ENCODE assay signal across 14 mouse cellular contexts in the genomic region with DNA sequence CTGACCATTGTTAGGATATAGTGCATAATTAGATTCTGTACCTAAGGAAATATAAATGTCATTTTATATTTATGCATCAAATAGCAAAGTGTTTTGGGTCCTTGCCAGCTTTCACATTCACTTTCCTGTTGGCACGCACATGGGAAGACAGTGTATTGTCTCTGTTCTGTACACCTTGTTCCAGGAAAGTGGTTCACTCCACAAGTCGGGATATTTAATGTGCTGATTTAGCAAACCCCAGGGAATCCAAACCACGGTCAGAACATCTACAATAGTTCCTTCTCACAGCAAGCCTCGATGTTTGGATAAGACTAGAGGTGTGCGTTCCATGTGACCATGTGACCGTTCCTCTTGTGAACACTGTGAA. TPM values are rescaled to one million over a fixed set of nuclear protein-coding genes. Genes with fewer than 3 reads are reported as not detected.
DNase-seq lines count a peak whose midpoint lies in the region; ATAC-seq and TF ChIP-seq lines count a peak whose summit lies in the region.
"Had no signal": no experiment of that assay in that cellular context is flagged by ENCODE, and none has a peak within 500 bp of the region (broad histone marks: within the 10 kb centered on the region; RNA-seq: fewer than 3 reads in every experiment).

No protein-coding gene starts in this region.

- H3K9ac ChIP-seq in hindbrain, embryonic 12.5 days, result no peak overlapping the region
- H3K9ac ChIP-seq in hindbrain, embryonic 11.5 days (ENCODE audit: low read depth, low read length), result no peak overlapping the region
- no peak overlapping the region for H3K9ac ChIP-seq in midbrain, embryonic 11.5 days (ENCODE audit: low read length)
- no peak overlapping the region for H3K9ac ChIP-seq in midbrain, embryonic 16.5 days (ENCODE audit: low read depth, low read length)
- no peak overlapping the region for H3K9ac ChIP-seq in lung, postnatal 0 days (replicated peaks; ENCODE audit: low read depth)
- no peak overlapping the region for H3K9ac ChIP-seq in stomach, embryonic 16.5 days (ENCODE audit: low read length)
- H3K9ac ChIP-seq in intestine, embryonic 15.5 days, result no peak overlapping the region
- H3K9ac ChIP-seq: liver, postnatal 0 days had no signal

- TF ChIP-seq EP300 in lung, postnatal 0 days (IDR thresholded peaks at IDR 0.05), result peak; percentile 98

- no peak for TF ChIP-seq CTCF in lung, postnatal 0 days (IDR thresholded peaks at IDR 0.05)

- H3K27ac ChIP-seq in hindbrain, embryonic 12.5 days, result no peak overlapping the region
- H3K27ac ChIP-seq in hindbrain, embryonic 11.5 days (ENCODE audit: low read depth, low read length), result no peak overlapping the region
- H3K27ac ChIP-seq in midbrain, embryonic 11.5 days (ENCODE audit: low read depth, low read length), result no peak overlapping the region
- H3K27ac ChIP-seq in midbrain, embryonic 16.5 days (ENCODE audit: low read length), result no peak overlapping the region
- peak overlapping the region; percentile 52 for H3K27ac ChIP-seq in lung, postnatal 0 days (ENCODE audit: low read length)
- no peak overlapping the region for H3K27ac ChIP-seq in stomach, embryonic 16.5 days (ENCODE audit: low read length)
- H3K27ac ChIP-seq in intestine, embryonic 15.5 days, result no peak overlapping the region

- WGBS in hindbrain, embryonic 12.5 days, result 81% methylated on average over 6 of the region's 6 CpGs
- 92% methylated on average over 6 of the region's 6 CpGs for WGBS in hindbrain, embryonic 11.5 days
- WGBS in midbrain, embryonic 11.5 days, result 91% methylated on average over 6 of the region's 6 CpGs
- 74% methylated on average over 6 of the region's 6 CpGs for WGBS in midbrain, embryonic 16.5 days
- WGBS in lung, postnatal 0 days, result 38% methylated on average over 6 of the region's 6 CpGs
- WGBS in stomach, embryonic 16.5 days, result 78% methylated on average over 6 of the region's 6 CpGs
- 85% methylated on average over 6 of the region's 6 CpGs for WGBS in intestine, embryonic 15.5 days

- H3K4me1 ChIP-seq in hindbrain, embryonic 12.5 days, result no peaks in the 10 kb centered on the region; the same call in 1 of the 2 replicates
- H3K4me1 ChIP-seq in hindbrain, embryonic 11.5 days (replicated peaks; ENCODE audit: control insufficient read depth, insufficient read depth, low read length), result no peaks in the 10 kb centered on the region
- no peaks in the 10 kb centered on the region for H3K4me1 ChIP-seq in midbrain, embryonic 11.5 days (ENCODE audit: control insufficient read depth, insufficient read depth, low read length)
- no peaks in the 10 kb centered on the region for H3K4me1 ChIP-seq in midbrain, embryonic 16.5 days (ENCODE audit: control insufficient read depth, insufficient read depth, low read length)
- H3K4me1 ChIP-seq in lung, postnatal 0 days (ENCODE audit: insufficient read depth, low read depth, low read length), result no peaks in the 10 kb centered on the region
- H3K4me1 ChIP-seq in stomach, embryonic 16.5 days (ENCODE audit: control insufficient read depth, insufficient read depth, low read length), result no peaks in the 10 kb centered on the region
- no peaks in the 10 kb centered on the region for H3K4me1 ChIP-seq in intestine, embryonic 15.5 days (replicated peaks)

- H3K9me3 ChIP-seq in hindbrain, embryonic 12.5 days (replicated peaks), result no peaks in the 10 kb centered on the region
- no peaks in the 10 kb centered on the region for H3K9me3 ChIP-seq in hindbrain, embryonic 11.5 days (ENCODE audit: control insufficient read depth, low read length)
- H3K9me3 ChIP-seq in midbrain, embryonic 11.5 days (ENCODE audit: control insufficient read depth, low read length), result no peaks in the 10 kb centered on the region
- no peaks in the 10 kb centered on the region for H3K9me3 ChIP-seq in midbrain, embryonic 16.5 days (replicated peaks; ENCODE audit: control insufficient read depth, low read length, poor library complexity, severe bottlenecking)
- H3K9me3 ChIP-seq in lung, postnatal 0 days (ENCODE audit: low read length), result no peaks in the 10 kb centered on the region
- H3K9me3 ChIP-seq in stomach, embryonic 16.5 days (replicated peaks; ENCODE audit: control insufficient read depth, low read length), result no peaks in the 10 kb centered on the region
- no peaks in the 10 kb centered on the region for H3K9me3 ChIP-seq in intestine, embryonic 15.5 days

- no peak for DNase-seq in hindbrain, embryonic 11.5 days (ENCODE audit: low spot score)
- peak; percentile 54 for DNase-seq in midbrain, embryonic 11.5 days (ENCODE audit: low spot score, missing footprints)
- DNase-seq in lung, postnatal 0 days (ENCODE audit: low spot score), result peak; percentile 79
- DNase-seq: adrenal gland, adult 2 months; liver, postnatal 0 days; thymus, postnatal 4 days had no signal

- H3K36me3 ChIP-seq in hindbrain, embryonic 12.5 days, result peaks cover 39% of the 10 kb centered on the region
- no peaks in the 10 kb centered on the region; the same call in 1 of the 2 replicates for H3K36me3 ChIP-seq in hindbrain, embryonic 11.5 days (ENCODE audit: control insufficient read depth, insufficient read depth, low read length)
- H3K36me3 ChIP-seq in midbrain, embryonic 11.5 days (ENCODE audit: control insufficient read depth, insufficient read depth, low read length), result peaks cover 5% of the 10 kb centered on the region; the same call in 1 of the 2 replicates
- peaks cover 8% of the 10 kb centered on the region; the same call in 1 of the 2 replicates for H3K36me3 ChIP-seq in midbrain, embryonic 16.5 days (ENCODE audit: control insufficient read depth, insufficient read depth, low read length)
- H3K36me3 ChIP-seq in lung, postnatal 0 days (ENCODE audit: insufficient read depth, low read length), result no peaks in the 10 kb centered on the region
- H3K36me3 ChIP-seq in stomach, embryonic 16.5 days (ENCODE audit: control insufficient read depth, insufficient read depth, low read length), result peaks cover 13% of the 10 kb centered on the region
- H3K36me3 ChIP-seq in intestine, embryonic 15.5 days, result peaks cover 24% of the 10 kb centered on the region

- H3K4me3 ChIP-seq in hindbrain, embryonic 12.5 days, result no peak overlapping the region
- no peak overlapping the region for H3K4me3 ChIP-seq in hindbrain, embryonic 11.5 days (ENCODE audit: low read depth, low read length)
- H3K4me3 ChIP-seq in midbrain, embryonic 11.5 days (ENCODE audit: low read depth, low read length), result no peak overlapping the region
- H3K4me3 ChIP-seq in midbrain, embryonic 16.5 days (ENCODE audit: low read depth, low read length), result no peak overlapping the region
- H3K4me3 ChIP-seq in lung, postnatal 0 days (ENCODE audit: low read depth, low read length), result no peak overlapping the region
- no peak overlapping the region for H3K4me3 ChIP-seq in stomach, embryonic 16.5 days (replicated peaks; ENCODE audit: low read length)
- no peak overlapping the region for H3K4me3 ChIP-seq in intestine, embryonic 15.5 days (replicated peaks)
- H3K4me3 ChIP-seq: myocyte had no signal

- ATAC-seq in hindbrain, embryonic 12.5 days (ENCODE audit: low FRiP score), result peak; percentile 42; the same call in 1 of the 2 replicates
- ATAC-seq in hindbrain, embryonic 11.5 days (ENCODE audit: low FRiP score), result no peak
- no peak for ATAC-seq in midbrain, embryonic 11.5 days (ENCODE audit: low FRiP score)
- no peak for ATAC-seq in midbrain, embryonic 16.5 days
- ATAC-seq in lung, postnatal 0 days, result peak; percentile 76
- 0 out of 2 replicates have a peak, but pooled peaks have one; percentile 28 for ATAC-seq in stomach, embryonic 16.5 days (ENCODE audit: insufficient read depth, low FRiP score)
- ATAC-seq in intestine, embryonic 15.5 days, result no peak
- ATAC-seq: intestine, embryonic 16.5 days; liver, postnatal 0 days; Patski had no signal

- H3K4me2 ChIP-seq in hindbrain, embryonic 12.5 days (replicated peaks), result no peak overlapping the region
- no peak overlapping the region for H3K4me2 ChIP-seq in hindbrain, embryonic 11.5 days (replicated peaks; ENCODE audit: low read depth, low read length)
- no peak overlapping the region for H3K4me2 ChIP-seq in midbrain, embryonic 11.5 days
- H3K4me2 ChIP-seq in midbrain, embryonic 16.5 days (ENCODE audit: low read length), result no peak overlapping the region
- H3K4me2 ChIP-seq in lung, postnatal 0 days (replicated peaks; ENCODE audit: low read depth, low read length), result no peak overlapping the region
- no peak overlapping the region for H3K4me2 ChIP-seq in stomach, embryonic 16.5 days (ENCODE audit: low read depth, low read length)
- no peak overlapping the region for H3K4me2 ChIP-seq in intestine, embryonic 15.5 days (replicated peaks)
- H3K4me2 ChIP-seq: heart, embryonic 11.5 days had no signal

- H3K27me3 ChIP-seq in hindbrain, embryonic 12.5 days, result no peaks in the 10 kb centered on the region
- H3K27me3 ChIP-seq in hindbrain, embryonic 11.5 days (ENCODE audit: control insufficient read depth, insufficient read depth, low read length), result no peaks in the 10 kb centered on the region
- H3K27me3 ChIP-seq in midbrain, embryonic 11.5 days (ENCODE audit: control insufficient read depth, insufficient read depth, low read length), result no peaks in the 10 kb centered on the region
- H3K27me3 ChIP-seq in midbrain, embryonic 16.5 days (ENCODE audit: control insufficient read depth, insufficient read depth, low read depth, low read length), result no peaks in the 10 kb centered on the region
- H3K27me3 ChIP-seq in lung, postnatal 0 days (replicated peaks; ENCODE audit: insufficient read depth, low read length), result no peaks in the 10 kb centered on the region
- H3K27me3 ChIP-seq in stomach, embryonic 16.5 days (ENCODE audit: control insufficient read depth, insufficient read depth, low read length), result no peaks in the 10 kb centered on the region
- H3K27me3 ChIP-seq in intestine, embryonic 15.5 days (replicated peaks), result no peaks in the 10 kb centered on the region
- H3K27me3 ChIP-seq: Patski had no signal

RNA-seq across cellular contexts. Expression of gene Ndufc2, which starts 7.7 kb away (rescaled TPM):
- polyA plus RNA-seq in hindbrain, embryonic 12.5 days (2016; fragmentation: Nextera tagmentation; extraction: Ambion mirVana), result 350 and 364 TPM in 2 replicates
- polyA plus RNA-seq in hindbrain, embryonic 11.5 days (2014; fragmentation: Nextera tagmentation; extraction: Ambion mirVana), result 344 and 352 TPM in 2 replicates
- 371 and 375 TPM in 2 replicates for polyA plus RNA-seq in midbrain, embryonic 11.5 days (2014; fragmentation: Nextera tagmentation; extraction: Ambion mirVana)
- polyA plus RNA-seq in midbrain, embryonic 16.5 days (2015; fragmentation: Nextera tagmentation; extraction: Ambion mirVana), result 426 and 456 TPM in 2 replicates
- polyA plus RNA-seq in lung, postnatal 0 days (2015; fragmentation: Nextera tagmentation; extraction: Ambion mirVana), result 461 and 535 TPM in 2 replicates
- 292 and 373 TPM in 2 replicates for polyA plus RNA-seq in stomach, embryonic 16.5 days (2015; fragmentation: Nextera tagmentation; extraction: Ambion mirVana)
- 372 and 444 TPM in 2 replicates for polyA plus RNA-seq in intestine, embryonic 15.5 days (2015; fragmentation: Nextera tagmentation; extraction: Ambion mirVana)

RNA-seq across cellular contexts. Expression of gene Alg8, which starts 20.7 kb away (rescaled TPM):
- polyA plus RNA-seq in hindbrain, embryonic 12.5 days (2016; fragmentation: Nextera tagmentation; extraction: Ambion mirVana), result 27.6 and 28.1 TPM in 2 replicates
- polyA plus RNA-seq in hindbrain, embryonic 11.5 days (2014; fragmentation: Nextera tagmentation; extraction: Ambion mirVana), result 31.9 and 33.3 TPM in 2 replicates
- 37.1 and 38.1 TPM in 2 replicates for polyA plus RNA-seq in midbrain, embryonic 11.5 days (2014; fragmentation: Nextera tagmentation; extraction: Ambion mirVana)
- polyA plus RNA-seq in midbrain, embryonic 16.5 days (2015; fragmentation: Nextera tagmentation; extraction: Ambion mirVana), result 12.3 and 12.7 TPM in 2 replicates
- polyA plus RNA-seq in lung, postnatal 0 days (2015; fragmentation: Nextera tagmentation; extraction: Ambion mirVana), result 11.0 TPM in 2 replicates
- 38.5 and 42.5 TPM in 2 replicates for polyA plus RNA-seq in stomach, embryonic 16.5 days (2015; fragmentation: Nextera tagmentation; extraction: Ambion mirVana)
- polyA plus RNA-seq in intestine, embryonic 15.5 days (2015; fragmentation: Nextera tagmentation; extraction: Ambion mirVana), result 53.7 and 55.4 TPM in 2 replicates

RNA-seq across cellular contexts. Expression of gene Thrsp, which starts 25.5 kb away (rescaled TPM):
- polyA plus RNA-seq in hindbrain, embryonic 12.5 days (2016; fragmentation: Nextera tagmentation; extraction: Ambion mirVana), result 0.72 and 0.81 TPM in 2 replicates
- polyA plus RNA-seq in hindbrain, embryonic 11.5 days (2014; fragmentation: Nextera tagmentation; extraction: Ambion mirVana), result 0.17 and 0.35 TPM in 2 replicates
- polyA plus RNA-seq in midbrain, embryonic 11.5 days (2014; fragmentation: Nextera tagmentation; extraction: Ambion mirVana), result 0.12 TPM in 1 of 2 replicates, not detected in the other
- 1.7 and 2.3 TPM in 2 replicates for polyA plus RNA-seq in midbrain, embryonic 16.5 days (2015; fragmentation: Nextera tagmentation; extraction: Ambion mirVana)
- 2.4 and 2.5 TPM in 2 replicates for polyA plus RNA-seq in lung, postnatal 0 days (2015; fragmentation: Nextera tagmentation; extraction: Ambion mirVana)
- 1.2 and 4.1 TPM in 2 replicates for polyA plus RNA-seq in stomach, embryonic 16.5 days (2015; fragmentation: Nextera tagmentation; extraction: Ambion mirVana)
- polyA plus RNA-seq in intestine, embryonic 15.5 days (2015; fragmentation: Nextera tagmentation; extraction: Ambion mirVana), result 0.54 and 0.77 TPM in 2 replicates

RNA-seq across cellular contexts. Expression of gene Kctd14, which starts 59.1 kb away (rescaled TPM):
- 1.8 and 2.3 TPM in 2 replicates for polyA plus RNA-seq in hindbrain, embryonic 12.5 days (2016; fragmentation: Nextera tagmentation; extraction: Ambion mirVana)
- polyA plus RNA-seq in hindbrain, embryonic 11.5 days (2014; fragmentation: Nextera tagmentation; extraction: Ambion mirVana), result 0.46 and 0.85 TPM in 2 replicates
- polyA plus RNA-seq in midbrain, embryonic 11.5 days (2014; fragmentation: Nextera tagmentation; extraction: Ambion mirVana), result 0.28 and 0.37 TPM in 2 replicates
- polyA plus RNA-seq in midbrain, embryonic 16.5 days (2015; fragmentation: Nextera tagmentation; extraction: Ambion mirVana), result 1.2 and 1.6 TPM in 2 replicates
- polyA plus RNA-seq in lung, postnatal 0 days (2015; fragmentation: Nextera tagmentation; extraction: Ambion mirVana), result 4.8 and 6.7 TPM in 2 replicates
- 25.9 and 37.1 TPM in 2 replicates for polyA plus RNA-seq in stomach, embryonic 16.5 days (2015; fragmentation: Nextera tagmentation; extraction: Ambion mirVana)
- 4.5 and 9.0 TPM in 2 replicates for polyA plus RNA-seq in intestine, embryonic 15.5 days (2015; fragmentation: Nextera tagmentation; extraction: Ambion mirVana)
- polyA plus RNA-seq: Patski had no signal

RNA-seq across cellular contexts. Expression of gene Kctd21, which starts 59.9 kb away (rescaled TPM):
- polyA plus RNA-seq in hindbrain, embryonic 12.5 days (2016; fragmentation: Nextera tagmentation; extraction: Ambion mirVana), result 6.3 and 7.7 TPM in 2 replicates
- polyA plus RNA-seq in hindbrain, embryonic 11.5 days (2014; fragmentation: Nextera tagmentation; extraction: Ambion mirVana), result 6.1 and 6.8 TPM in 2 replicates
- polyA plus RNA-seq in midbrain, embryonic 11.5 days (2014; fragmentation: Nextera tagmentation; extraction: Ambion mirVana), result 4.6 and 5.8 TPM in 2 replicates
- 6.7 and 7.6 TPM in 2 replicates for polyA plus RNA-seq in midbrain, embryonic 16.5 days (2015; fragmentation: Nextera tagmentation; extraction: Ambion mirVana)
- polyA plus RNA-seq in lung, postnatal 0 days (2015; fragmentation: Nextera tagmentation; extraction: Ambion mirVana), result 5.7 and 6.1 TPM in 2 replicates
- polyA plus RNA-seq in stomach, embryonic 16.5 days (2015; fragmentation: Nextera tagmentation; extraction: Ambion mirVana), result 5.1 and 5.3 TPM in 2 replicates
- 3.3 and 3.6 TPM in 2 replicates for polyA plus RNA-seq in intestine, embryonic 15.5 days (2015; fragmentation: Nextera tagmentation; extraction: Ambion mirVana)

Comparison
In these comparisons a context has a peak if more than half of its experiments do, and no peak if none do; other contexts are left out.
1. ATAC-seq: peak in hindbrain, embryonic 12.5 days (single experiment), lung, postnatal 0 days (single experiment) and stomach, embryonic 16.5 days (single experiment); none in hindbrain, embryonic 11.5 days (single experiment), midbrain, embryonic 11.5 days (single experiment), midbrain, embryonic 16.5 days (single experiment) and intestine, embryonic 15.5 days (single experiment).